Mouse (Mus musculus) urinary bladder, postnatal 36 days (tissue): ENCODE data around the gene Tnrc18.

ENCODE experiments used
- DNase-seq, 2 experiments: peaks; one replicate each; pipeline ENCODE4 v3.0.0; 2022; ENCODE audit warnings: low spot score in 2 of 2, mixed read lengths in 1 of 2

Tnrc18 gene

DNA sequence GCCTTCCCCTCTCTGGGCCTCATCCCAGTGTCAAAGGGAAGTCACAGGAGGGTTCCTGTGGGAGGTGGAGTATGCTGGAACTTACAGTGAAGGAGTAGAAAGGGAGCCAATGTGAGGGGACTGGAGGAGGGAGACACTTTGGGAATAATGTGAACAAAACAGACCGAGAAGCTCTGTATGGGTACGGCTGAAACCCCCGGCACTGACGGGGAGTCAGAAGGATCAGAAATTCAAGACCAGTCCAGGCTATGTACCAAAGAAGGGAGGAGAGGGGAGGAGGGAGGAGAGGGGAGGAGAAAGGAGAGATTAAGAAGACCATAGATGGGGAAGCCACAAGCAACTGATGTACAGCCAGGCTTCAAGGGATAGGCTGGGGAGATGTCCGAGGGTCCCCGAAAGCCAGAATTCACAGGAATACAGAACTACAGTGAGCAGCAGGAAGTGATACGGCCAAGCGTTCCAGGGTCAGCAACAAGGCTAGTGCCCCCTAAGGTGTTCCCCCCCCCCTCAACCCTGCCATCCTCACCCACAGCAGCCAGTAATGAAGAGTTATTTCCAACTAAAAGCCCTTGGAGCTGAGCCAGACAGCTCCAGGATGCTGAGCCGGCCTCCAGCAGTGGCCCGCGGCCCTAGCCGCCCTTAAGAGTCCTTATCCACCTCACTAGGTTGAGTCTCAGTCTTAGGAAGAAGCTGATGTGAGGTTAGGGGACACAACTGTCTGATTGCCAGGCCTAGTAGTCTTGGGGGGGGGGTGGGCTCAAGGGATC lies 124.3 kb downstream of the Tnrc18 start:
- DNase-seq = no peak

DNA sequence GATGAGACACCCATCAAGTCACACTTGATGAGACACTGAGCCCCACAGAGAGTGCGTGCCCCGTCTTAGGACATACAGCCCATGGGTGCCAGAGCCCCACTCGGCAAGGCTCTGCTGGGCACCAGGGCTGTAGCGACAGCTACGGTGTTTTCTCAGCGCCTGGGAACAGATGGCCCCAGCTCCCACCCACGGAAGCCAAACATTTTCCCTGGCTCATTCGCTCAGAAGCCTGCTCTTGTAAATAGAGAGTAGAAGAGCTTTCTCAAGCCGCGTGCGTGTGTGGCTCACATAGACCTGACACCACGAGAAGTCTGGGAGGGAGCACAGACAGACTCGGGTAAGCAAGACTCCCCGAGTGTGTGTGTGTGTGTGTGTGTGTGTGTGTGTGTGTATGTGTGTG lies 125.2 kb downstream of the Tnrc18 start, which contains the start of gene Slc29a4:
Gene Slc29a4 (plus strand): TSS at position 265 of the 400 bp plus-strand sequence.
- no peak for DNase-seq

DNA sequence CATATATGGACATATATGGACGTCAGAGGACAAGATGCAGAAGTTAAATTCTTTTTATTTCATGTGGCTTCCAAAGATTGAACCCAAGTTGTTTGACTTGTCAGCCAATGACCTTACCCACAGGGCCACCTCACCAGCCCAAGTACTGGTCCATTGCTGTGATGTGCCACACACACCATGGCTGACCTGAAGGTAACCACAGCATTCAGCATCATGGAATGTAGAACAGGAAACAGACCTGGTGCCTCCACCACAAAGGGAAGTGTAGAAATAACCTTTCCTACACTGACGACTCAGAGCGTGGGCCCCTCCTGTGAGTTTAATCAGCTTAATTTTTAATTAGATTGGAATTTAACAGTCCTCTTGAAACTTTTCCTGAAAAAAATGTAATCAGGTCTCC lies 127.1 kb downstream of the Tnrc18 start:
- no peak for DNase-seq

DNA sequence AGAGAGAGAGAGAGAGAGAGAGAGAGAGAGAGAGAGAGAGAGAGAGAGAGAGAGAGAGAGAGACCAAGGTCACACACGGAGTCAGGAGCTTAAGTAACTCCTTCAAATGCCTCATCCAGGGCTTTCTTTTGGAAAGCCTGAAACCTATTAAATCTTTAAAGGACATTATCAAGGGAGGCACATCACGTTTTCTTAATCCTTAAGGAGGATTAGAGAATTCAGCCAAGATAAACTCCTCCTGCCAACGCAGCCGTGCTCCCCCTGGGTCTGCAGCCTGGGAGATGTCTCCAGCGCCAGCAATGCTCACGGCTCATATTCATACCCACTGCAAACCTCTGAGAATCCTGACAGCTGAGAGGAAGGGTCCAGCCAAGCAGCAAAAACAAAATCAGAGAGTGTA lies 128.6 kb downstream of the Tnrc18 start:
- no peak for DNase-seq

DNA sequence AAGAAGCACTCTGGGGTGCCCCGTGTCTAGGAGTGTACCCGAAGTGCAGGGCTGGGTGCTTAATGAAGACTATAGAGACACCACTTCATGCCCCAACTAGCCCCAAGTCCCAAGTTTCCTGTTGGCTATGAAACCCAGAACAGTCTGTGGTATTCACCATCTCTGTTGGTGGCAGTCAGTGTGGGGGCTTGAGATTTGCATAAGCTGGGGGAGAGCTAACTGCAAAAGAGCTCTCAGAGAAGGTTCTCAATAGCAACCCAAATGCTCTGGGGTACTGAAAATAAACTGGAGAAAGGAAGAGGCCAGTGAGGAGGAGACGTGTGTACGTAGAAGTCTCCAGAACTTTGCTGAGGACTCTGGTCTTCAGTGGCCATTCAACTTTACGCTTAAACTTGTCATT lies 134.9 kb downstream of the Tnrc18 start:
- DNase-seq = no peak

DNA sequence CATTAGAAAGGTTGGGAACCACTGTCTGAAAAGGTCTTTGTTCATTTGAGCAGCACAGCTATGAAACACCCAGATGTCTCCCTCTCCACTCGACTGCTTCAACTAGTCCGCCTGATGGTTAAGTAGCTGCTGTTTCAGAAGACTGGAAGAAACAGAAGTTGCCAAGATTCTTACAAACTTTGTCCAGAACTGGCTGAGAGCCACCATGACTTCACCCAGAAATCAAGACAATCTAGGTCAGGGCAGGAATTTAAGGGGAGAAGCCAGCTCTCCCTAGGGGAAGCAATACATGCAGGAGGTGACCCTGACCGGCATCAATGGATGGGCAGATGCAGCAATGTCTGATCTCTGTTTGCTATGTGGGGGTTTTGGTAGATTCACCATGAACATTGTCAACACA lies 135.6 kb downstream of the Tnrc18 start:
- no peak for DNase-seq

DNA sequence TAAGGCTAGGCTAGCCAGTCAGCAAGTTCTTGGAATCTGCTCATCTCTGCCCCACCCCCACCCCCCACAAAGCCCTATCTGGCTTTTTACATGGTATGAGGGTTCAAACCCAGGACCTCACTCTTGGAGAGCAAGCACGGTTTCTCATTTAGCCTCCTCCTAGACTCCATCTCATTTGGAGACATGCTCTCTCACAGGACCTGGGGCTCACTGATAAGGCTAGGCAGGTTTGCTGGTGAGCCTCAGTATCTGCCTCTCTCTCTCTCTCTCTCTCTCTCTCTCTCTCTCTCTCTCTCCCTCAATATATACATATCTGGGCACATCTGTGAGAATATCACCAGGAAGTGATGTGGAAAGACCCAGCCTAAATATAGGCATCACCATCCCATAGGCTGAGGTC lies 138.4 kb downstream of the Tnrc18 start:
- no peak for DNase-seq

DNA sequence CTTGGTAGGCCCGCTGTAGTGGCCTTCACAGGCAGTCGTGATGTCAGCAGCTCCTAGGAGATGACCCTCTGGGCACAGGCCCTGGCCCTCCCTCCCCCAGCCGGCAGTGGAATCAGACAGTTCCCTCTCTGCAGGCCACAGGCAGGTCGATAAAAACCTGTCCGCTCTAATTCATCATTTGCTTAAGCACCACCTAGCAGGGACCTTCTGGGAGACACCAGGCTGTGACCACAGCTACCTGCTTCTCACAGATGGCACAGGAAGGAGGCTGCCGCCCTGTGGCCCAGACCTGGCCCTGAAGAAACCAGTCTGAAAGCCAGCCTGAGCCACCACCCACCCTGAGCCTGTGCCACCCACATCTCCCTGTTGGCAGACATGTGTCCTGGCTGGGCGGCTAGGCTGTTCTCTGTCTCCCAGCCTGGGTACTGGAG lies 139.3 kb downstream of the Tnrc18 start:
- no peak for DNase-seq
